Mouse (Mus musculus) lung, postnatal 4 days (tissue): Measurements from ENCODE around the gene Tmem145.
"Not testable (repeated sequence)": the region's sequence is repeated elsewhere in the genome, so short reads cannot be mapped to it uniquely, and the experiment has no call there.

Experiments
- DNase-seq, 2 experiments: peaks; one replicate each; pipeline ENCODE4 v3.0.0; 2021

Gene Tmem145

GRCm38 (mm10) chr7:25305956-25306613 is at the start of gene Tmem145:
Gene Tmem145, plus strand, starts transcription at chr7:25306106.
- peak; percentile 55 to 57 for DNase-seq

GRCm38 (mm10) chr7:25261896-25262295 is 44.0 kb upstream of the Tmem145 start:
- DNase-seq: no peak

GRCm38 (mm10) chr7:25263968-25264870 is 41.7 kb upstream of the Tmem145 start:
- no peak for DNase-seq

- DNase-seq: not testable (repeated sequence)
Observed at GRCm38 (mm10) chr7:25265743-25266142, 40.2 kb upstream of the Tmem145 start.

- no peak for DNase-seq
Observed at GRCm38 (mm10) chr7:25266180-25266962, 39.5 kb upstream of the Tmem145 start.

GRCm38 (mm10) chr7:25267301-25267750 is 38.6 kb upstream of the Tmem145 start, which contains the start of gene Cic:
Gene Cic, plus strand, starts transcription at chr7:25267704.
- DNase-seq: peak; percentile 98 to 99

GRCm38 (mm10) chr7:25267751-25268463 is 38.0 kb upstream of the Tmem145 start:
- peak; percentile 99 to 100 for DNase-seq

GRCm38 (mm10) chr7:25268588-25268987 is 37.3 kb upstream of the Tmem145 start:
- DNase-seq: no peak

- peak in 1 of 2 experiments; percentile 14 for DNase-seq
Observed at GRCm38 (mm10) chr7:25269029-25269428, 36.9 kb upstream of the Tmem145 start.

GRCm38 (mm10) chr7:25269545-25270271 is 36.2 kb upstream of the Tmem145 start:
- DNase-seq: peak in 1 of 2 experiments; percentile 24

GRCm38 (mm10) chr7:25270652-25271633 is 35.0 kb upstream of the Tmem145 start:
- peak in 1 of 2 experiments; percentile 37 for DNase-seq

- peak in 1 of 2 experiments; percentile 27 for DNase-seq
Observed at GRCm38 (mm10) chr7:25271651-25272444, 34.1 kb upstream of the Tmem145 start.

GRCm38 (mm10) chr7:25272445-25273258 is 33.3 kb upstream of the Tmem145 start:
- DNase-seq: no peak

- peak in 1 of 2 experiments; percentile 28 for DNase-seq
Observed at GRCm38 (mm10) chr7:25273259-25274241, 32.4 kb upstream of the Tmem145 start.

GRCm38 (mm10) chr7:25274571-25274970 is 31.3 kb upstream of the Tmem145 start:
- no peak for DNase-seq

GRCm38 (mm10) chr7:25274996-25275395 is 30.9 kb upstream of the Tmem145 start:
- DNase-seq: no peak
